Mouse (Mus musculus): ENCODE measurements around the gene Gadl1.

GRCm38 (mm10) chr9:115978478-115978877 lies 69.2 kb downstream of the Gadl1 start:
- TF ChIP-seq POLR2A (IDR thresholded peaks at IDR 0.05; ENCODE audit: insufficient read length, low read depth) (no peak), USF1 (IDR thresholded peaks at IDR 0.05; ENCODE audit: low read depth) (no peak), TCF12 (IDR thresholded peaks at IDR 0.05; ENCODE audit: insufficient read depth, poor library complexity, severe bottlenecking) (no peak), SRF (IDR thresholded peaks at IDR 0.05; ENCODE audit: control insufficient read depth, insufficient read length, low read depth) (no peak), E2F4 (IDR thresholded peaks at IDR 0.05; ENCODE audit: insufficient read depth) (no peak), REST (IDR thresholded peaks at IDR 0.05; ENCODE audit: insufficient read depth, insufficient read length) (no peak), POLR2AphosphoS2 (IDR thresholded peaks at IDR 0.05; ENCODE audit: insufficient read length, low read depth) (no peak), MAX (IDR thresholded peaks at IDR 0.05; ENCODE audit: low read depth) (no peak)
